Mouse (Mus musculus): ENCODE data around the gene Elp4.

Gene Elp4

DNA sequence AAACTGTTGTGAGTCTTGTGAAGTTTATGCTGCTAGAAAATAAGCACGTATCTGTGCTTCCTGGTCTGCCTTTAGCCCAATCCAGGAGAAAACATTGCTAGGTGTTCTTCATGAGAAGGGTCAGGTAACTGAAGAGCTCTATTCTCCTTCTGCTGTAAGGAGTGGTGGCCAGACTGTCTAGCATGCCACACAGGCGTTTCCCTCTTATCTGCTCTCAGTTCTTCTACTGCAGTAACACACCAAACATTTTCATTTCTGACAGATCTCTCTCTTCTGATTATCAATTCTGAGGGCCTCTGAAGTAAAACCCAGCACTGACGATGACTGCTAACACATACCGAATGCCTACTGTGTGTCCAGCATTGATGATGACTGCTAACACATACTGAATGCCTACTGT is 98.3 kb downstream of the Elp4 start:
- DNase-seq (ENCODE audit: extremely low read depth, insufficient read length, low spot score): no peak

DNA sequence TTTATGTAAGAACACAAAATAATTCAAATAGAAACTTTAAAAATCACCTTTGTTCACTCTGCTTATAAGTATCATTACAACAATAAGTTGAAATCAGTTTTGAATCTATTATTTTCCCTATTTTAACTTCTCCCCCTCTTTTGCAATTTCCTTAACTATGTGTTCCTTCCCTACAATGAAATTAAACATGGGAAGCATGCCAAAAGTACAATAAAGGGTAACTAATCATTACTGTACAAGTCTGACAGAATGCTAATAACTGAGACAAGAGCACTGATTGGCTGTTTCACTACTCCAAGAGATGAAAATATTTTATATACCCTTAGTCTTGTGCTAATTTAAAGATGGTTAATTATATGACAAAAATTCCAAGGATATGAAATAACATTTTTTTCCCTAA is 99.2 kb downstream of the Elp4 start:
- DNase-seq (ENCODE audit: extremely low read depth, insufficient read length, low spot score): no peak

DNA sequence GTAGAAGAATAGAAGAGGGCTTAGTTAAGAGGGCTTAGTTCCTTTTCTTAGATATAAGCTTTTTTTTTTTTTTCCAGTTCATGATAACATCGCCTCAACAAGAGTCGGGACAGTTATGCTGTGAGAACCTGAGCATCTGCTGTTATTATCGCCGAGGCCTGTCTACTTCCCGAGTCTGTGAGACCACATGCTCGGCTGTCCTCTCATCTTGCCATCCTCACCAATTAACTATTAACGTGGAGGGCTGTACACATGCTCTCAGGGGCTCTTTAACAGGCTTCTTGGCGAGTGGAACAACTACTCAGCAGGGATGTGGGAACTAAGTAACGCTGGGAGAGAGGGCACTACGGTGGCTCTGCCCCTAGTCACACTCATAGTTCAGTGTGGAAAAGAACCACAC is 99.9 kb downstream of the Elp4 start:
- DNase-seq (ENCODE audit: extremely low read depth, insufficient read length, low spot score): no peak

DNA sequence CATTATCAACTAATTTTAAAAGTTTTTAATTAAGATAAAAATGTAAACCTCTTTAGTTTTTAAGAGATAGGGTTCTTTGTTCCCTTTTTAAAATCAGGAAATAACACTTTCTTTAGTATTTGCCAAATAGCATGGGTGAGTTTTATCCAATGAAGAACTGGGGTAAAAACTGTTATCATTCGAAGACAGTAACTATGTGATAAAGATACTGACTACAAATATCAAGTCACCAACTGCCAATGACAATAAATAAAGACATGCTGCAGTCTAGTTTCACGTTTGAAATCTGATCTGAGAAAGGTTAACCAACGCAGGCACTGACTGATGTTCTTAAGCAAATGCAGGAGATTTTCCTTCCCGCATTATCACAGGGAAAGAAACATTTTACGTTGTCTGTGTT is 100.9 kb downstream of the Elp4 start:
- DNase-seq (ENCODE audit: extremely low read depth, insufficient read length, low spot score): no peak

DNA sequence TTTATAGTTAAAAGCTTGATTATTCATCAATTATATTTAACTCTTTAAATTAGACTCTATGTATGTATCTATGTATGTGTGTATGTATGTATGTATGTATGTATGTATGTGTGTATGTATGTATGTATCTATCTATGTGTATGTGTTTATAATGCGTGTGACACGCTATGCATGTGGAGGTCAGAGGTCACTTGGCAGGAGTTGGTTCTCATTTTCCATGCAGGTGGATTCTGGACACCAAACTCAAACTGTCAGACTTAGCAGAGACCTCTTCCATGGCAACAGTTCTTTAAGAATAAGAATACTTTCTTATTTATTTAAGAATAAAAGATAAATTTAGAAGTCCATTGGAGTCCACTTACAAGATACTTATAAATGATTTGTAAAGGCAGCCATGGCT is 101.5 kb downstream of the Elp4 start:
- DNase-seq (ENCODE audit: extremely low read depth, insufficient read length, low spot score): no peak

DNA sequence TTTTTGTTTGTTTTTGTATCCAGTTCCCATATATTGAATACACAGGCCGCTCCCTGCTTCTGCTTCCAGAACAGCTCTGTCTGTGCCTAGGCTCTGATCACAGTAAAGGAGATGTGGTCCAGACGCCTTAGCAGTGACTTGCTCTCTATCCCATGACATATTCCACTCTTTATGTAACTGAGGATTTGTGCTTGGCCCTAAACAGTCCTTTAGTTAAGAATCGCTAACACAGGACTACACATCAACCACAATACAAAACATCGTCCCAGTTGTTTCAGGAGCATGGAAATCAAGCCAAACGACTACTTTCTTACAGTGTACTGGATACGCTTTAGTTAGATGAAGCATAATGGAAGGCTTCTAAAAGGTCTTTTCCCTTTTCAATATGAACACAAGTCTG is 102.8 kb downstream of the Elp4 start:
- DNase-seq (ENCODE audit: extremely low read depth, insufficient read length, low spot score): no peak

DNA sequence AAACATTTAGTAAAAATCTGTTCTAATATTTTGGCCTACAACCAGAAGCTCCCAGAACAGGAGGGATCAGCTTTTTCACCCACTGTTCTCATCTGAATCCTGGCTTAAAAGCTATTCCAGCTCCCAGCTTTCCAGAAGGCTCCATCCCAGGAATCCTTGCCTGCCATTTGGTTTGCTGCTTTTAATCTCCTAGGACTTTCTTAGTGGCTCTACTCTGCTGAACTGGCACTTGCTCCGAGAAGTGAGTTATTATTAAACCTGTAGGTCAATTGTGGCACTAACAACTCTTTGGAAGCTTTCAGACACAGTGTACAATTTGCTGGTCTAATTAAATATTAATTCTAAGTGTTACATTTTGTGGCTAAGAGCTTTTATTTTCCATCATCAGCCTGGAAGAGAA is 103.7 kb downstream of the Elp4 start:
- no peak for DNase-seq (ENCODE audit: extremely low read depth, insufficient read length, low spot score)

DNA sequence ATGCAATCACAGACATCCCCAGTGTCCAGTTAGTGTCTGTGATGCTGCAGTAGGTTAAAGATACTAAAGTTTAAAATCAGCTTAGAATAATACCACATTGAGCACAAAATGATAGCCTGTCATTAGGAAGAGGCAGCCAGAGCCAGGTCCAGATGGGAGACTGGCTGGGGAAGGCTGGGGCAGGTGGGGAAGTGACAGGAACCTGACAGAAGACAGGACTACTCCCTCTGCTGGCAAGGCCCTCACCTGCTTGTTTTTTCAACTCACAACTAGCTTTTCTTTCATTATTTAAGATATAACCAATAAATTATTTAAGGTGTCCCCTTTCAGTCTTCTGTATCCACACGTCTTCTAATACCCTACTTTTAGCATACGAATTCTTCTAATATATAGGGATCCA is 104.5 kb downstream of the Elp4 start:
- DNase-seq (ENCODE audit: extremely low read depth, insufficient read length, low spot score): no peak

DNA sequence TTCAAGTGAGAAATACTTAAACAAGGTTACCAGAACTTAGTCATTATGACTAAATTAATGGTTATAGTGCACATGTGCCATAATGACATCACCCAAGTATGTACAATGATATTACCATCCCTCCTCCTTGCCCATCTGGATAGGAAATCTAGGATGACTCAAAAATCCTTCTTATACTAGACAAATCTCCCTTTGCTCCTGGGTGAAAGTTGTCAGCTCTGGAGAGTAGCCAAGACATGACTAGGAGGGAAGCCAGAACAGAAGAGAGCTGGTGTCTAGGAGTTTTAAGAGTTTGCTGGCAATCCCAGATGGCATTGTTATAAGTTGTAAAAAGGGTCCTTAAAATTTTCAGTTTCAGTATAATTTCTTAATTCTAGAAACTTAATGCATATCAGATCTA is 106.5 kb downstream of the Elp4 start:
- peak; percentile 43 for DNase-seq (ENCODE audit: extremely low read depth, insufficient read length, low spot score)

DNA sequence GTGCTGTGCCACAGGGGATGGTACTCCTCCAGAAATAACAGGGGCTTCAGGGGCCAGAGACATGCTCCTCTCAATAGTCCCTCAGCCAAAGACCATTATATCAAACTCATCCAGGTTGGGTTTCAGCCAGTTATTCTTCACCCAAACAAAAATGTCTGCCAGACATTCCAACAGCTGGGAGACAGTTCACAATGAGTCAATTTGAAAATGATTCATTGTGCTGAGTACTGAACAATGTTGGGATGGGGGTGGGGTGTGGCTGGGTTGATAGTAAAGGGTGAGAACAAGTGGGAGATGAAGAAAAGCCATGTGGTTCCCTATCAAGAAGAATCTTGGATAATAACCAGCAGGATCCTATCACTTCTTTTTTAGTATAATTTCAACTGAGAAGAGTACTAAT is 108.3 kb downstream of the Elp4 start:
- DNase-seq (ENCODE audit: extremely low read depth, insufficient read length, low spot score): peak; percentile 18

DNA sequence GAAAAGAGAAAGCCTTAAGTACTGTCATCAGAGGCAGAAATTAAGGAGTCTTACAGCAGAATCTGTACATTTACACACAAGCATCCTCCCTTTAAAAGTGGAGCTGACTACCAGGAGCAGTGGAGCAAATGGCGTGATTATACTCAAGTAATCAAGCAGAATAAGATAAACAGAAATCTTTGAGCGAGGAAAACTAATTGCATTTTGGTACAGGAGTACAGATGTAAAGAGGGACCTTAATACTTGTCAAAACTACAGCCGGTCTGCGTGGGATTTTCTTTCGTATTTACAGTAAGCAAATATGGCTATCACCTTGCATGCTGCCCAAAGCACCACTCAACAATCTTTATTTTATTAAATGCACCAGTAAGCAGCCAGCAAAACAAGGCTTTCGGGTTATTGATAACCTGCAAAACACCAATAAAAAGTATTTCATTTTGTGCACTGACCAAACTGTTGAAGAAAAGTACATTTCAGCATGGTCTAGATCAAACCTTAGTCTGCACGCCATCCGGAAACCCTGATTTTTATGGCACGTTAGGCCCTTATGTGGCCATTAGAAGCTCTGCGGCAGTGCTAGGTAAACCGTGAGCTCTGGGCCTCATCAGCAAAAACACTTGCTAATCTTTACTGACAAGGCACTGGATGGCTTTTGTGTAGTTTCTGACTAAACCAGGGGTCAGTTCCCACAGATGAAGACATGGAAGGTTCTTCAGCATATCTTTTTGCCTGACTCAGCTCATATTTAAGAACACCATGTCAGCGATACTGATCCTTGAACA is 111.8 kb downstream of the Elp4 start:
- DNase-seq (ENCODE audit: extremely low read depth, insufficient read length, low spot score): no peak

DNA sequence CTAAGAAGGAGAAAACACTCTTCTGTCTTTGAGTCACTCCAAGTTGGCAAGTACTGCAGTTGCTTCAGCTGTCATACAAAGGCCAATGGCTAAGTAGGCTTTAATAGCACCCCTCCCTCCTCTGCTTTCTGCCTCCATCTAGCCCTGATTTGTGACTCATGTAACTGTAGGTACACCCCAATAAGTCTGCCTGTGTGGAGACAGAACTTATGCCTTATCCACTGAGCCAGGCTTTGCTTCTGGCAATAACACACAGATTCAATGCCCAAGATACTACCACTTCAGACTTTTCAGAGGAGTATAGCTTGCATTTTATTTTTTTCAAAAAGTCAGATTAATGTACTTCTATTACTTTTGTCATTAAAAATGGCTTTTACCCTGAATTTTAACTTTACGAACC is 114.4 kb downstream of the Elp4 start:
- DNase-seq (ENCODE audit: extremely low read depth, insufficient read length, low spot score): no peak

DNA sequence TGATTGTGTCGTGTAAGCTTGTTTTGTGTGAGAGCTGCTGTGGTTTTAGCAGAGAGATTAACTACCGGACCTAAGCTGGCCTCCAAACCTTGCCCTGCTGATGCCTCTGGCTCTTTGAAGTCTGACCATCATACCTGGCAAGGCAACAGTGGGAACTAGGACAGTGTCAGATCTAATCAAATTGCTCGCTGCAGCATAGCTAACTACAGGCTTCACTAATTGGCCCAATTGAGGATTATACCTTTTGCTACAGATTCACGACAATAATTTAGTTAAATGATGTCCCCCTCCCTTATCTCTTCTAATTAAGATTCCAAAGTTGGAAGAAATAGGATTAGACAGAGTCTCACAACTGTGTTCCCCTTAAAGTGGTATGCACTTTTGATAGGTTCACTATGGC is 116.6 kb downstream of the Elp4 start:
- DNase-seq (ENCODE audit: extremely low read depth, insufficient read length, low spot score): no peak

DNA sequence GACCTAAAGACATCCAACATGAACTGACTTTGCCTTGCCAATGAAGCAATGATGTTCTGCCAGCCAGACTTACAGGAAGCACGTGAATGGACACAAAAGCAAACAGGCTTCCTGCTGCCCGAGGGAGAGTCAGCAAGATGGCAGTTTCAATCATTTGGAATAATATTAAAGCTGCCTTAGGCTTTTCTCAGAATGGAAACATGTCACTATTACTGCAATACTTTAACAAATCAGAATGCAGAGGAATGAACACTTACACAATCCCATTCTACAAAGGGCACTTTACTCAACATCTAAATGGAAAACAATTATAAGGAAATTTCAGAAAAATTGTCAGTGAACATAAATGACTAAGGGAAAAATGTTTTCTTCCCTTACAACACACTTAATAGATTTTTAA is 117.4 kb downstream of the Elp4 start:
- DNase-seq (ENCODE audit: extremely low read depth, insufficient read length, low spot score): no peak

DNA sequence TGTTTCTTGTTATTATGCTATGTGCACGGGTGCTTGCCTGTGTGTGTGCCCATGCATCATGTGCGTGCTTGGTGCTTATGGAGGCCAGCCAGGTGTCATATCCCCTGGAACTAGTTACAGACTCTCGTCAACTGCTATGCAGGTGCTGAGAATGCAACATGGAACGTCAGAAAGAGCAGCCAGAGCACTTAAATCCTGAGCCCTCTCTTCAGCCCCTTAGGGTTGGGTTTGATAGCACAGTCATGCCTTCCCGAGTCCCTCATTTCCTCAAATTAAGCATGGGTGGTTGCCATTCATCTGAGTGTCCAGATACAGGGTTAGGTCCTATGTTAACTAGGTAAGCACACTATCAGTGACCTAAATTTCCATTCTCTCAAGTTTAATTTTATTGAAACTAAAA is 121.5 kb downstream of the Elp4 start:
- no peak for DNase-seq (ENCODE audit: extremely low read depth, insufficient read length, low spot score)

DNA sequence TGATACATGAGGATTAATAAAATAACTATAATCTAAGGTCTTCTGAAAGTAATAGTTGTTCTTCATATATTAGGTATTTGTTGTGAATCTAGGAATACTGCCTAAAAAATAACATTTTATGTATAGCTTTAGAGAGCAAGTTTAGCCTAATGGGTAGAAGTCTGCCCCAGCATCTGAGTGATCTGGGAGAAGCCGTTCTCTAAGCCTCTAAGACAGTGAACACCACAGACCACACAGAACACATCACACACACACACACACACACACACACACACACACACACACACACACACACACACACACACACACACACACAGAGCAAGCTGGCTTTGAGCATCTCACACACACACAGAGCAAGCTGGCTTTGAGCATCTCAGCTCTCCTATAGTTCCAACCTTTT is 123.6 kb downstream of the Elp4 start:
- DNase-seq (ENCODE audit: extremely low read depth, insufficient read length, low spot score): no peak

DNA sequence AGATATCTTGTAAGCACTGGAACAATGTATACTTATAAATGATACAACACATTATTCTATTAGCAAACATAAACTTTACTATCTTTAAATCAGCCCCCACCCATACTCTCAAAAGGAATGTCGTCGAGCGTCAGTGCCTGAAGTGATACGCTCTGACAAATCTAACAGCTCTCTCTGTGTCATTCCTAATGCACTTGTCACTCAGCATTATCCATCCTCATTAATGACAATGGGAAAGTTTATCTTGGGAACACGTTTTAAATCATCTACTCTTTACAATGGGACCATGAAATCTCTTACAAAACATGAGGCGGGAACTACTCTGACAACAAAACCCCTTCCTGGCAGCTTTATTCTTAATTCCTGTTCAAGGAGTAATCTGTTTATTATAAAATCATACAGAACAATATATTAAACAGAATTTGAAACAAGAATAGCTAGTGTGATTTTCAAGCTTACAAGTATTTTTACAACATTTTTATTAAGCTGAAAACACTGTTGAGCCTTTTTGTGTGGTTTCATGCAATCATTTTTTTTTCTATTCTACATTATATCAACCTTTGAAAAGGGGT is 125.0 kb downstream of the Elp4 start:
- no peak for DNase-seq (ENCODE audit: extremely low read depth, insufficient read length, low spot score)

DNA sequence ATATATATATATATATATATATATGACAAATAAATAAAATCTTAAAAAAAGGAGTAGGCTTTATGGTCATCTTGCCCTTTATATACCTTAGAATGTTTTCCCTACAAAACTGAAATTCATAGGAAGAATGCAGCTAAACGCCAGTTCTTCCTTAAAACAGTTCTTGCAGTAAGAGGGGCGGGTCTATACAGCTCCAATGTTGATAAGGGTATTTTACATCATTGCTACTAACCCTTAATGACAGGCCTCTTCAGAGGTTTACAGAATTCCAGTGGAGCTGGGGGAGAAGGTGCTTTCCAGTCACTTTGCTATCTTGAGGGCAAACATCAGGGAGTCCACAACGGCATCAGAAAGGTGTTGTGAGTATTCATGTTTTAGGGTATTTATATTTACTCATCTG is 133.1 kb downstream of the Elp4 start:
- DNase-seq (ENCODE audit: extremely low read depth, insufficient read length, low spot score): no peak

DNA sequence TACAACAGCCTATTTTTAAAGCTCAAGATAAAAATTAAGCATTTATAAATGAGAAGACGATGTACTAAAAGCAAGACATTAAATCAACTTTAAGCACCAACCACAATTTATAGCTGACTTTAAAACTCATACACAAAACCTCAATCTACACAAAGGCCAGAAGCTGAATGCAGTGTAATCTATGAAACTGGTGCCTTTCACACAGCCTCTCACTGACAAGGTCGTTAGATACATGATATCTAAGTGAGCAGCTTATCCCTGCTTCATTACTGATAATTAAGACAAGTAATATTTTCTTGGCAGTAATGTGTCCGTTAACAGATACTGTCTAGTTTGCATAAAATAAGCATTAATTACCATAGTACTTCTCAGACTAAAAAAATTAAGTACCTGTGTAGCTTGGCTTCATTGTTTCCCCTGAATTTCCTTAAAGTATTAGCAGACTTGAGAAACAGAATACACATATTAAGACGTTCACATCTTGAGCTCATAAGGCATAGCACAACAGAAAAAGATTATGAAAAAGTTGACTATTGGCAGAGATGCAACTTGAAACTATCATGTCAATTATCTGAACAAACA is 134.5 kb downstream of the Elp4 start:
- no peak for DNase-seq (ENCODE audit: extremely low read depth, insufficient read length, low spot score)

DNA sequence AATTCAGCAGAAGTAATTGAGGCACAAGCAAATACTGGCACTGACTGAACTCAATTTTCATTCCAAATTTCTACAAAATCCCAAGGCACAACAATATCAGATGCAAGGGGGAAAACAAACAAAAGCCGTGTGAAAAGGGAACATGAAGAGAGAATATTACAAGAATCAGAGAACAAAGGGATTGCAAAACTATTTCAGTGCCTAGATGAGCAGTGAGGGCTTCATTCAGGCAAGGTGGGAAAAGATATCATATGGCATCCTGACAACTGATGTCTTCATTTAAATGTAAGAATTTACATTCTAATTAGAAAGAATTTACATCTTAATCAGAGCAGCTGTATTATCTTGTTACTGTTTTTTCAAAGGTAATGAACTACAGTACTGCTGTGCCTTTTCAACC is 150.9 kb downstream of the Elp4 start:
- no peak for DNase-seq (ENCODE audit: extremely low read depth, insufficient read length, low spot score)

DNA sequence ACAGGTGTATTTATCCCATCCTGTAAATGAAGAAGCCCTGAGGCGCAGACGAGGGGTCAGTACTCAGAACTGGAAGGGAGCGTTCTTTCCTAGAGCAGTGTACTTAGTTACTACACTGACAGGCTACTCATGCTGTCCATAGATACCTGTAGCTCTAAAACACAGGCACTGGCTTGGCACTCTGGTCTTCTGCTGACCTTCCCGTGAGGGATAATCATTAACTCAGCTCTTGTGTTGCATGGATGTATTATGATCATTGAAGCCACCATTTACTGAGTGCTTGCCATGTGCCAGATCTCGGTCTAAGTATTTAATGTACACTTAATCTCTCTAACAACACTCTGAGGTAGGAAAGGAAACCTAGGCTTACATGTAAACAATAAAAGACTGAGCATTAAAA is 155.3 kb downstream of the Elp4 start:
- DNase-seq (ENCODE audit: extremely low read depth, insufficient read length, low spot score): no peak

DNA sequence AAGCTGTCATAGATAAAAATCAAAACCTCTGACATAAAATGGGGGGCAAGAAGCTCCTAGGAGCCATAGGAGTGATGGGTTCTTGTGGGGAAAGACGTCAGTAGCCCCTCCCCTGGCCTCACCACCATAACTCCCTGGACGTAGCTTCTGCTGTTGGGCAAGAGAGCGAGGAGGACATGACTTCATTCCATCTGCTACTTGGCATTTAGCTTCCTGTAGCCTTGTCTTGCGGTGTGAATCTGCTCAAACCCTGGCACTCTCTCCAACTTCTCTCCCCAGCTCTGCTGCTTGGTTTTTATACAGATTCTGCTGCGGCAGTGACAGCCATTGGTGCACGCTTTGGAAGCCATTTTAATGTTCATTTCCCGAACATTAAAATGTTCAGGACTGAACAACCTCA is 157.5 kb downstream of the Elp4 start:
- DNase-seq (ENCODE audit: extremely low read depth, insufficient read length, low spot score): no peak
